Mouse (Mus musculus) heart, postnatal 25 days (tissue): ENCODE measurements around the gene Trim14. TPM values are rescaled to one million over a fixed set of nuclear protein-coding genes. Genes with fewer than 3 reads are reported as not detected.
"Not testable (repeated sequence)": the region's sequence is repeated elsewhere in the genome, so short reads cannot be mapped to it uniquely, and the experiment has no call there.

Source experiments
- DNase-seq: peaks from one replicate; pipeline ENCODE4 v3.0.0; 2022; ENCODE audit warnings: low spot score
- intact Hi-C: fragments of 180-260 bp; cut with DNase I; formaldehyde crosslinking; loops from one replicate; pipeline ENCODE4 v1.15.1; 2025
- total RNA-seq, 2 experiments: library from RNA; stranded (reverse); gene quantifications; 2 replicates each; pipeline ENCODE4 v1.2.3; 2021

The Trim14 gene
- 1 to 10 TPM; 1.7 to 1.9 TPM for total RNA-seq

GRCm38 (mm10) chr4:46535840-46536361, at the start of gene Trim14:
Gene Trim14 (minus strand): TSS chr4:46536141.
- intact Hi-C loops = no loop called here

GRCm38 (mm10) chr4:46585041-46585810, 49.3 kb upstream of the Trim14 start:
- intact Hi-C loops = no loop called here
- no peak for DNase-seq

More at GRCm38 (mm10) chr4:46535840-46536361, at the start of gene Trim14:
- DNase-seq = no peak

- DNase-seq, intact Hi-C loops: not testable (repeated sequence)
Observed at GRCm38 (mm10) chr4:46584536-46584935, 48.6 kb upstream of the Trim14 start.

GRCm38 (mm10) chr4:46584084-46584483, 48.1 kb upstream of the Trim14 start:
- intact Hi-C loops, DNase-seq: not testable (repeated sequence)

- DNase-seq, intact Hi-C loops: not testable (repeated sequence)
Observed at GRCm38 (mm10) chr4:46582024-46582423, 46.1 kb upstream of the Trim14 start.

GRCm38 (mm10) chr4:46581577-46581976, 45.6 kb upstream of the Trim14 start:
- intact Hi-C loops, DNase-seq: not testable (repeated sequence)

- intact Hi-C loops, DNase-seq: not testable (repeated sequence)
Observed at GRCm38 (mm10) chr4:46580799-46581243, 44.9 kb upstream of the Trim14 start.

- DNase-seq, intact Hi-C loops: not testable (repeated sequence)
Observed at GRCm38 (mm10) chr4:46578796-46579346, 42.9 kb upstream of the Trim14 start.

GRCm38 (mm10) chr4:46578228-46578627, 42.3 kb upstream of the Trim14 start:
- intact Hi-C loops = no loop called here
- DNase-seq = no peak

- DNase-seq, intact Hi-C loops: not testable (repeated sequence)
Observed at GRCm38 (mm10) chr4:46575509-46576284, 39.8 kb upstream of the Trim14 start.

- DNase-seq = no peak
- intact Hi-C loops = no loop called here
Observed at GRCm38 (mm10) chr4:46574841-46575240, 38.9 kb upstream of the Trim14 start.

GRCm38 (mm10) chr4:46574024-46574753, 38.2 kb upstream of the Trim14 start:
- no peak for DNase-seq
- intact Hi-C loops = no loop called here

- no peak for DNase-seq
- intact Hi-C loops = no loop called here
Observed at GRCm38 (mm10) chr4:46572616-46573015, 36.7 kb upstream of the Trim14 start.

GRCm38 (mm10) chr4:46571744-46572143, 35.8 kb upstream of the Trim14 start:
- no peak for DNase-seq
- intact Hi-C loops = no loop called here

- intact Hi-C loops = no loop called here
- DNase-seq = no peak
Observed at GRCm38 (mm10) chr4:46569671-46570070, 33.7 kb upstream of the Trim14 start.

GRCm38 (mm10) chr4:46568169-46568568, 32.2 kb upstream of the Trim14 start:
- no peak for DNase-seq
- intact Hi-C loops = no loop called here

- no peak for DNase-seq
- intact Hi-C loops = no loop called here
Observed at GRCm38 (mm10) chr4:46566931-46567671, 31.2 kb upstream of the Trim14 start.

- intact Hi-C loops = no loop called here
- DNase-seq = no peak
Observed at GRCm38 (mm10) chr4:46565393-46565955, 29.5 kb upstream of the Trim14 start.

- intact Hi-C loops = no loop called here
- no peak for DNase-seq
Observed at GRCm38 (mm10) chr4:46564247-46564646, 28.3 kb upstream of the Trim14 start.
